Mouse (Mus musculus): ENCODE data around the gene Serpina1f. TPM values are rescaled to one million over a fixed set of nuclear protein-coding genes. Genes with fewer than 3 reads are reported as not detected.
"Not testable (repeated sequence)": the region's sequence is repeated elsewhere in the genome, so short reads cannot be mapped to it uniquely, and the experiment has no call there.

Serpina1f gene
- polyA plus RNA-seq (2012; rRNA removed): 0.08 TPM in 1 of 2 replicates, not detected in the other

DNA sequence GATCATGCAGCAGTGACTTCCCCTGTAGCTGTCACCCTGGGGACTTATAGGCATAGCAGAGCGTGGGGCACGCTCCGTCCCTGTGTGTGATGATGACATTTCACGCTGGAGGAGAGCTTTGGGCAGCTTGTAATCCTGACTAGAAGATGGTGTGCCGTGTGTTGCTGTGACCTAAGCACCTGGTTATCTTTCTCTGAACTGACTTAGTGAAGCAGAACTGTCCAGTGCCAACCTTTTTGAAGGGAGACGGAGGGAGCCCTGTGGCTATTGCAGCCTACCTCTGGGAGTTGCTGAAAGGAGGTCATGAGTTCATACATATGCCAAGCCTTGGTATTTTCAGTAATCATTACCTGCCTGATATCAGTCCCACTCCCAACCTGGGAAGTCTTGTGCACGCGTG, at the start of gene Serpina1f:
Gene Serpina1f, minus strand, starts transcription at position 101 of the 400 bp plus-strand sequence.
- Histone ChIP-seq H3K4me3 (ENCODE audit: control insufficient read depth, insufficient read depth, low read length) (no peak within 1 kb of the TSS), H3K4me1 (replicated peaks; ENCODE audit: control insufficient read depth, insufficient read depth, low read length) (no peaks in the 10 kb centered on the region), H3K27ac (ENCODE audit: control insufficient read depth, insufficient read depth, low read length) (no peak within 1 kb of the TSS), H3K36me3 (ENCODE audit: control insufficient read depth, insufficient read depth, low read length) (no peaks in the 10 kb centered on the region), H3K27me3 (ENCODE audit: control insufficient read depth, insufficient read depth, low read length) (no peaks in the 10 kb centered on the region)
- TF ChIP-seq POLR2A (IDR thresholded peaks at IDR 0.05; ENCODE audit: control insufficient read depth, extremely low read depth, insufficient read depth, low read length, poor library complexity): no peak
- no peak for TF ChIP-seq CTCF (IDR thresholded peaks at IDR 0.05; ENCODE audit: borderline replicate concordance, control insufficient read depth, extremely low read depth, insufficient read depth, low read length, poor library complexity)
- 94% methylated on average over 8 of the region's 8 CpGs for WGBS
- DNase-seq: no peak

DNA sequence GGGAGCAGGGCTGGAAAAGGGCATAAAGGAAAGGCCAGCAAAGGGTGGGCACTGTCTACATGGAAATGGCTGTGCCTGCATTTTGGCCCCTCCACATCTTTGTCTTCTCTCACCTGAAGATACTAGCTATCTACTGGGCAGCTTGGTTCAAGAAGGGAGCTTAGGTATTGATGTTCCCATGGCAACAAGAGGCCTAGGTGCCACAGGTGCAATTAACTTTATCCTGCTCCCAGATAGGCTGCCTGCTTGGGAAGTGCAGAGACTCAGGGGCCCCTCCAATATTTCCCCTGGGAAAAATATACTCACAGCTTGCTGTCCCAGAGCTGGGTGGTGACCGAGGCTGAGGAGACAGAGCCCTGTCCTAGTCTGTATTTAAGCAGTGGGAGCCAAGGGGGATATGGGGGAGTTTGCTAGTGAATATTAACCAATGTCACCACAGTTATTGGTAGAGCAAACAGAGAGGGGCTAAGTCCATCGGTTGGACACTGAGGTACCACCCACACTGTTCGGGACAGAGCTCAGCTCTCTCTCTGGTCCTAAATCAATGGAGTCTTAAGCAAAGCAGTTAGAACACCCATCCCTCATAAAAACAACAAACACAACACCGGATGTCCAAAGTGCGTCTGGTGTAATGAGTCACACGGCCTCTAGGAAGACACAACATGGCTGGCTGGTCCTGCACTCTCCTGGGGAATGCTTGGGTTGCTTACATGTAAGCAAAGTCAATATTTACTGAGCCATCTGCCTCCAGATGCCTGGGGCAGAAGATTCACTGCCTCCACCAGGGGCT, 42.7 kb upstream of the Serpina1f start:
- DNase-seq; H3K4me1 ChIP-seq (replicated peaks; ENCODE audit: control insufficient read depth, insufficient read depth, low read length); H3K27me3 ChIP-seq (ENCODE audit: control insufficient read depth, insufficient read depth, low read length); H3K4me3 ChIP-seq (ENCODE audit: control insufficient read depth, insufficient read depth, low read length); H3K36me3 ChIP-seq (ENCODE audit: control insufficient read depth, insufficient read depth, low read length); H3K27ac ChIP-seq (ENCODE audit: control insufficient read depth, insufficient read depth, low read length): not testable (repeated sequence)
- WGBS: 89% methylated on average over 6 of the region's 6 CpGs

DNA sequence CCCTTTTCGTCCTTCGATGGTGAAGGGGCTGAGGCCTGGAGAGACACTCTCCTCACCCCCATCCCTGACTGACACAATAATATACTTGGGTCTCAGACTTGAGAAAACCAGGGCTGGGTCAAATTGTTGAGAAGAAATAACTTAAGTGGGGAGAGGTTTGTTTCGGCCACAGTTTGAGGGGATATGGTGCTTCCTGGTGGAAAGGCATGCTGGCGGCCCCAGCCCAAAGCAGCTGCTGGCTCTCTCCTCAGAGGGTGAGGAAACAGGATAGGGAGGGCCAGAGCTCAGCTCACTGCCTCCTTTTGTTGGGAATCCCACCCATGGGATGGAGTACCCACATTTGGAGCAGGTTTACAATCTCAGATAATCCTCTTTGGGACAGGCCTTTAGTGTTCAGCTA, 40.2 kb upstream of the Serpina1f start:
- not testable (repeated sequence) for H3K4me3 ChIP-seq (ENCODE audit: control insufficient read depth, insufficient read depth, low read length); H3K36me3 ChIP-seq (ENCODE audit: control insufficient read depth, insufficient read depth, low read length); H3K4me1 ChIP-seq (replicated peaks; ENCODE audit: control insufficient read depth, insufficient read depth, low read length); H3K27ac ChIP-seq (ENCODE audit: control insufficient read depth, insufficient read depth, low read length); H3K27me3 ChIP-seq (ENCODE audit: control insufficient read depth, insufficient read depth, low read length); DNase-seq
- 95% methylated on average over 4 of the region's 4 CpGs for WGBS

DNA sequence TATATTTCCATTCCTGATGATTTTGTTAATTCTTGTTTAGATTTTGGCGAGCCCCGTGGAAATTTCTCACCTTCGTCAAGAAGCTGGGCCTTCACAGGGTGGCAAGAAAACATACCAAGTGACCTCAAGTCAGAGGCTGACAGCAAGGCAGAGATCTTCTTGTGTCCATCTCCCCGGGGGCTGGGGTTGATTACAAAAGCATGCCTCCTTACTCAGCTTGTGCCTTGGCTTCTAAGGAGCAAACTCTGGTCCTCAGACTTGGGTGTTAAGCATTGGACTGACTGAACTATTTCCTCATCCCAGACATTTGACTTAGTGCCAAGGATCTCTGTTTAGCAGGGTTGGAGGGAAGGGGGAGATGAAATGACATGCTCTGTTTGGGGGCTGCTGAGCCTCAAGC, 39.8 kb upstream of the Serpina1f start:
- WGBS: 91% methylated on average over 4 of the region's 4 CpGs
- not testable (repeated sequence) for H3K4me1 ChIP-seq (replicated peaks; ENCODE audit: control insufficient read depth, insufficient read depth, low read length); H3K4me3 ChIP-seq (ENCODE audit: control insufficient read depth, insufficient read depth, low read length); DNase-seq; H3K27ac ChIP-seq (ENCODE audit: control insufficient read depth, insufficient read depth, low read length); H3K36me3 ChIP-seq (ENCODE audit: control insufficient read depth, insufficient read depth, low read length); H3K27me3 ChIP-seq (ENCODE audit: control insufficient read depth, insufficient read depth, low read length)

DNA sequence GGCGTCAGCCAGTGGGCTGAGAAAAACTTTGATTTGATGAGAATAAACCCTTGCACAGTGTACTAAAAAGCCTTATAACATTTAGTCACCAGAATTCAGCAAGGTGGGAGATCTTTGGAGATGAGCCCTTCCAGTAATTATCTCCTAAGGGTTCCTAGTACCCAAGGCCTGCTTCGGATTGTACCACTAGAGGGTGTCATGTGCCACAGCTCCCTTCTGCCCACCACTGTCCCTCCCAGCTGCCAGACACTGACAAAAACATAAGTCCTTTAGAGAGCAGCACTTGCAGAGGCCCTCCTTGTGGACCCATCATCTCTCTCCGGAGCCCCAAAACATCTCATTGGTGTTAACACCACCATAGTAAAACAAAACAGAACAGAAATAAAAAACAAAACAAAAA, 16.2 kb upstream of the Serpina1f start:
- Histone ChIP-seq H3K27me3 (ENCODE audit: control insufficient read depth, insufficient read depth, low read length) (no peaks in the 10 kb centered on the region), H3K27ac (ENCODE audit: control insufficient read depth, insufficient read depth, low read length) (no peak overlapping the region), H3K36me3 (ENCODE audit: control insufficient read depth, insufficient read depth, low read length) (no peaks in the 10 kb centered on the region), H3K4me1 (replicated peaks; ENCODE audit: control insufficient read depth, insufficient read depth, low read length) (no peaks in the 10 kb centered on the region), H3K4me3 (ENCODE audit: control insufficient read depth, insufficient read depth, low read length) (no peak overlapping the region)
- TF ChIP-seq CTCF (IDR thresholded peaks at IDR 0.05; ENCODE audit: borderline replicate concordance, control insufficient read depth, extremely low read depth, insufficient read depth, low read length, poor library complexity): no peak
- TF ChIP-seq POLR2A (IDR thresholded peaks at IDR 0.05; ENCODE audit: control insufficient read depth, extremely low read depth, insufficient read depth, low read length, poor library complexity): no peak
- 79% methylated on average over 3 of the region's 3 CpGs for WGBS
- no peak for DNase-seq

DNA sequence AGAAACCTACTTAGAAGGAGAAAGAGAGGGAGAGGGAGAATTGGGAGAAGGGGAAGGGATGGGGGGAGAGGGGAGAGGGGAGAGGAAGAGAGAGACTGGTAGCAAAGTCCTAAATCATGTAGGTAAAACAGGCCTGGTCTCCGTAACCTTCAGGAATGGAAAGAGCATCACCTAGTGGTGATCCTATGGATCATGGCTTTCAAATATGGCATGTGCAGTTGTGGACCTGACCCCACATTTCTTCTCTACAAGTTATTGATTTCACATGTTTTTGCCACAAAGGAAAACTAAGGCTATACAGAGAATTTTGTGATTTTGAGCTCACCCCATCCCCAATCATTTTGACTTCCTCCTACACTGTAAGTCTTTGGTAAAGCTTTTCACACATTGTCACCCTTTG, 15.1 kb upstream of the Serpina1f start:
- no peak overlapping the region for H3K4me3 ChIP-seq (ENCODE audit: control insufficient read depth, insufficient read depth, low read length)
- TF ChIP-seq POLR2A (IDR thresholded peaks at IDR 0.05; ENCODE audit: control insufficient read depth, extremely low read depth, insufficient read depth, low read length, poor library complexity) (no peak), CTCF (IDR thresholded peaks at IDR 0.05; ENCODE audit: borderline replicate concordance, control insufficient read depth, extremely low read depth, insufficient read depth, low read length, poor library complexity) (no peak)
- no peaks in the 10 kb centered on the region for H3K36me3 ChIP-seq (ENCODE audit: control insufficient read depth, insufficient read depth, low read length)
- H3K4me1 ChIP-seq (replicated peaks; ENCODE audit: control insufficient read depth, insufficient read depth, low read length): no peaks in the 10 kb centered on the region
- DNase-seq: no peak
- H3K27me3 ChIP-seq (ENCODE audit: control insufficient read depth, insufficient read depth, low read length): no peaks in the 10 kb centered on the region
- 77% methylated on average over 1 of the region's 1 CpGs for WGBS
- H3K27ac ChIP-seq (ENCODE audit: control insufficient read depth, insufficient read depth, low read length): no peak overlapping the region

DNA sequence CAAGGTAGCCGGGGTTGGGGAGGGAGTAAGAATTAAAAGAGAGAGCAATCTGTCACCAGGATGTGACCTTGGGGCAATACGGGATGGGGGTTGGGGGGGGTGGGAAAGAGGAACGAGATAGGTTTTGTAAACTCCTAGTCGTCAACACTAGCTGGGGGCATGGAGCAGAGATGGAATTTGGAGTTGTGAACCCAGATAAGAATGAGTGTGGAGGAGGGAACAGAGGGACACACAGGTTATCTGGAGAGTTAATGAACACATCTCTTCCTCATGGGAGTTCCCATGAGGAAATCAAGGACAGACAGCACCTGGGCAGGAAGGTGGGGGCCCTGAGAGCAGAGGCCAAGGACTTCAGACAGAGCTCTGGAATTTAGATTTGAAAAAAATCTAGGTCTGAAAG, 10.8 kb upstream of the Serpina1f start:
- Histone ChIP-seq H3K4me3 (ENCODE audit: control insufficient read depth, insufficient read depth, low read length) (no peak overlapping the region), H3K4me1 (replicated peaks; ENCODE audit: control insufficient read depth, insufficient read depth, low read length) (no peaks in the 10 kb centered on the region), H3K36me3 (ENCODE audit: control insufficient read depth, insufficient read depth, low read length) (no peaks in the 10 kb centered on the region), H3K27ac (ENCODE audit: control insufficient read depth, insufficient read depth, low read length) (no peak overlapping the region), H3K27me3 (ENCODE audit: control insufficient read depth, insufficient read depth, low read length) (no peaks in the 10 kb centered on the region)
- no peak for TF ChIP-seq POLR2A (IDR thresholded peaks at IDR 0.05; ENCODE audit: control insufficient read depth, extremely low read depth, insufficient read depth, low read length, poor library complexity)
- no peak for TF ChIP-seq CTCF (IDR thresholded peaks at IDR 0.05; ENCODE audit: borderline replicate concordance, control insufficient read depth, extremely low read depth, insufficient read depth, low read length, poor library complexity)
- DNase-seq: no peak
- WGBS: 80% methylated on average over 4 of the region's 4 CpGs

All from thymus, adult 2 months (tissue).